Mouse (Mus musculus): Measurements from ENCODE around the gene Hist1h2af.
A peak's percentile ranks its signal among the peaks of the same experiment; 100 is the strongest.
"Not testable (repeated sequence)": the region's sequence is repeated elsewhere in the genome, so short reads cannot be mapped to it uniquely, and the experiment has no call there.

Hist1h2af gene

DNA sequence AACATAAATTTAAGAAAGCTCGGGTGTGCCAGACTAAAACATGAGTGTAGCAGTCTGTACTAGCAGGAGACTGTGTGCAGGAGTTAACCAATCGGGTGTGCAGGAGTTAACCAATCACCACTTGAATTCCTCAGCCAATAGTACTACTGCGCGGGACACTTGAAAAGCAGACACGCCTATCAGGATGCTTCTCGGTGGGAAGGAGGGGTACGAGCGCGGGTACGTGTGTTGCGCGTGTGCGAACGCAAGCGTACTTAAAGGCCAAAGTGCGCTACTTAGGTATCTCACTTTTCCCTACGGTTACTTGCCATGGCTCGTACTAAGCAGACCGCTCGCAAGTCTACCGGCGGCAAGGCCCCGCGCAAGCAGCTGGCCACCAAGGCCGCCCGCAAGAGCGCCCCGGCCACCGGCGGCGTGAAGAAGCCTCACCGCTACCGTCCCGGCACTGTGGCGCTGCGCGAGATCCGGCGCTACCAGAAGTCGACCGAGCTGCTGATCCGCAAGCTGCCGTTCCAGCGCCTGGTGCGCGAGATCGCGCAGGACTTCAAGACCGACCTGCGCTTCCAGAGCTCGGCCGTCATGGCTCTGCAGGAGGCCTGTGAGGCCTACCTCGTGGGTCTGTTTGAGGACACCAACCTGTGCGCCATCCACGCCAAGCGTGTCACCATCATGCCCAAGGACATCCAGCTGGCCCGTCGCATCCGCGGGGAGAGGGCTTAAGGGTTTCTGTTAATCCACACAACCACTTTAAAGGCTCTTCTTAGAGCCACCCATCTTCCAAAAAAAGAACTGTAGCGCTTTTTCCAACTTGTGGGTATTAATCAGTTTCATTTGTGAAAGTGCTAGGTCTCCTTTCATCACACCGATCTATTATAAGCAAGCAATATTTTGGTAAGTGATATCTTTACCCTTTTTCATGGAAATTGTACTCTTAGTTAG, 1.7 kb downstream of the Hist1h2af start, which contains the start of gene Hist1h3g:
TSS of gene Hist1h3g (plus strand) at position 286 of the 939 bp plus-strand sequence.
- peak; percentile 89 to 90 for DNase-seq (ENCODE audit: low spot score in 2 of 2)

DNA sequence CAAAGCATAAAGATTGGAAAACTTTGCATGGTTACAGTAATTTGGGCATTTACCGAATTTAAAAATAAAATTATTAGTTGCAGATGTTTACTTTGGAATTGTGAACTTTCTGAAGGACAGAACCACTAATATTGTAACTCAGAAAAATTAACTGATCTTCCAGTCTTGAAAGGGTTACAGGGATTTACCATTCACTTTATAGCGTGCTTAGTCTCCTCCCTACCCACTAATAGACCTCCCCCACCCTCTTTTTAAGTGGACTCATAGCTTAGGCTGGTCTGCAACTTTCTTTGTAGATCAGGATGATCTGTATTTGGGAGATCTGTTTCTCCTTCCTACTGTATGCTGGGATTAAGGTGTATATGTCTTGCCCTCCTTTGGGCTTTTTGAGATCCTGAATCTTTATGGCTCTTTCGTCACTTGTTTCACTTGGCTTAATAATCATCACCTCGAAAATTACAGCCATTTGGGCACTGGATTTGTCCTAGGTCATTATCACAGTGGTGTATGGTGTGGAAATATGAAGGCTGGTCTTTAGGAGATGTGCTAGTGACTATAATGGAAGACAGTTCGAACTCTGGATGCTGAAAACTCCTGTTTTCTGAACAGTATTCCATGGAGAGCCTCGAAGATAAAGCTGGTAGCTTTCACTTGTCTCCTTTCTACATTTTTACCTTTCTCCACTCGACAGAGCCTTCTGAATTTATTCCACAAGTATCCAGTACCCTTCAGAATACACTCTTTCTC, 2.5 kb downstream of the Hist1h2af start:
- no peak for DNase-seq (ENCODE audit: low spot score in 2 of 2)

DNA sequence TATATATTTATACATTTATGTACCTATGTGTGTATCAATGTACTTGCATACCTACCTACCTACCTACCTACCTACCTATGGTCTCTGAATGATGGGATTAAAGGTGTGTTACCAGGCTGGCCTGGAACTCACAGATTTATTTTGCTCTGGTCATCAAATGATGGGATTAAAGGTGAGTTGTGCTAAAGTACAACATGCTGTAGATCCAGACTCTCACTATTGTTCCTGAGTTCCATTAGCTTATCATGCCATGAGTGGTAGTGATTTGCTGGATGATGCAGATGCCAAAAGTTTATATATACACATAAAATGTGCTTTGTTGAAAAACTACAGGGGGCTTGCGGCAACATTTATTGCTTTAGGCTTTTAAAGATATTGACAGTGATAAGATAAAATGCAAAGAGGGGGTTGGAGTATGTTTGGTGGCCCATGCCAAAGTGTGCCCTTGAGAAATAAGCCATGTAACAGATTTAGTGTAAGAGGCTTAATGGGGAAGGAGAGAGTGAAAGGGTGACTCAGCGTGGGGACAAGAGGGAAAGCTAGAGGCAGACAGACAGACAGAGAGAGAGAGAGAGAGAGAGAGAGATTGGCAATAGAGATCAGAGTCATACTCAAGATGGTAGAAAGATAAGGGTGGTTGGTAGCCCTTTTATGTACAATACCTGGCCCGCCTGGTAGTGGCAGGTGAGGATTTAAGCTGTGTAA, 3.5 kb downstream of the Hist1h2af start:
- no peak for DNase-seq (ENCODE audit: low spot score in 2 of 2)

DNA sequence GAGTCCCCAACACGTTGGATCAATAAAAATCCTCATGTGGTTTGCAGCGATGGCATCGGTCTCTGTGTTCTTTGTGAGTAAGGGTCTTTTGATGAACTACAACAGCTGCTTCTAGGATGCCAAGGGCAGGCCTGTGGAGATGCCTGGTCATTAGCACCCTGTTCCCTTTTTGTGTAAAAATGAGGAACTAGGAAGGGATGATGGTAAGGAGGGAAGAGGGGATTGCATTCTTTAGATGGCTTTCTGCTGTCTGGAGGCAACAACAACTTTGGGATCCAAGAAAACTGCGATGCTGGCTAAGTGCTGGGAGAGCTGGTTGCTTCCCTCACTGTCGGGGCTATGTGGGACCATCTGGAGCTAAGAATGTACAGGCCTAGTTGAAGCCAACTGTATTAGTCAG, 4.5 kb downstream of the Hist1h2af start:
- no peak for DNase-seq (ENCODE audit: low spot score in 2 of 2)

DNA sequence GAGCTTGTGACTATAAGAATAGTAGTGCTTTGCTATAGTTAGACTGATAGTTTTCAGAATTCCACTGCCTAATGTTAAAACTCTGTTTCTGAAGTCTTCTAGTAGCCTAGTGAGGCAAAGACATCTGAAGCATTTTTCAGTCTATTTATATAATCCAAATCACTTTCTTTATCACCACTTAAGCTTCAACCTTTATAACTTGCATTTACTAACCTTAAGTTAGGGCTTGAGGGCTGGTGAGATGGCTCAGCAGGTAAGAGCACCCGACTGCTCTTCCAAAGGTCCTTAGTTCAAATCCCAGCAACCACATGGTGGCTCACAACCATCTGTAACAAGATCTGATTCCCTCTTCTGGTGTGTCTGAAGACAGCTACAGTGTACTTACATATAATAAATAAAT, 6.1 kb downstream of the Hist1h2af start:
- not testable (repeated sequence) for DNase-seq (ENCODE audit: low spot score in 2 of 2)

DNA sequence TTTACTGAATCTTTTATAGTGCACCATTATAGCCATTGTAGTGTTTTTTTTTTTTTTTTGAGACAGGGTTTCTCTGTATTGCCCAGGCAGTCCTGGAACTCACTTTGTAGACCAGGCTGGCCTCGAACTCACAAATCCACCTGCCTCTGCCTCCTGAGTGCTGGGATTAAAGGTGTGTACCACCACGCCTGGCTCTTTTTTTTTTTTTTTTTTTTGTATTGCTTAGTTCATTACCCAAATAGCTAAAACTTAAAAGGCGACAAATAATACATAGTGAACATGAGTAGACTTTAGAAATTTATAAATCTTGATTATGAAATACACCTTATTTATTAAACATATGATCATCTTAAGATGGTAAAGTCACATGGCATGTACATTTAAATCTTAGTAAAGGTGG, 7.8 kb downstream of the Hist1h2af start:
- DNase-seq (ENCODE audit: low spot score in 2 of 2) = no peak

DNA sequence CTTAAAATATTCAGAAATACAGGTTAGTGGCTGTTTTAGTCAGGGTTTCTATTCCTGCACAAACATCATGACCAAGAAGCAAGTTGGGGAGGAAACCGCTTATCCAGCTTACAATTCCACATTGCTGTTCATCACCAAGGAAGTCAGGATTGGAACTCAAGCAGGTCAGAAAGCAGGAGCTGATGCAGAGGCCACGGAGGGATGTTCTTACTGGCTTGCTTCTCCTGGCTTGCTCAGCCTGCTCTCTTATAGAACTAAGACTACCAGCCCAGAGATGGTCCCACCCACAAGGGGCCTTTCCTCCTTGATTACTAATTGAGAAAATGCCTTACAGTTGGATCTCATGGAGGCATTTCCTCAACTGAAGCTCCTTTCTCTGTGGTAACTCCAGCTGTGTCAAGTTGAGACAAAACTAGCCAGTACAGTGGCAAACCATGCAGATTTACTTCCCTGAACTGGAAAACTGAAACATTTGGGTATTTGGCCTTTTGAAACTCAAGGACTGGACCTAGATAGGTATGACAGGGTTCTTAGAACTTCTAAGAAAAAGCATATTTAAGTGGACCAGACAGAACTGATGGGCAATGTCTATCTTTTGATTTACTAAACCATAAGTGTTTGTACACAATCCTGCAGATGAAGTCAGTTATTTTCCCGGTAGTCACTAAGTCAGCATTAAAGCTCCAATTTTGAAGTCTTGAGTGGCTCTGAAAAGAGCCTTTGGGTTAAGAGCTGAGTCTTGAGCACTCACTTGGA, 8.7 kb downstream of the Hist1h2af start:
- not testable (repeated sequence) for DNase-seq (ENCODE audit: low spot score in 2 of 2)

DNA sequence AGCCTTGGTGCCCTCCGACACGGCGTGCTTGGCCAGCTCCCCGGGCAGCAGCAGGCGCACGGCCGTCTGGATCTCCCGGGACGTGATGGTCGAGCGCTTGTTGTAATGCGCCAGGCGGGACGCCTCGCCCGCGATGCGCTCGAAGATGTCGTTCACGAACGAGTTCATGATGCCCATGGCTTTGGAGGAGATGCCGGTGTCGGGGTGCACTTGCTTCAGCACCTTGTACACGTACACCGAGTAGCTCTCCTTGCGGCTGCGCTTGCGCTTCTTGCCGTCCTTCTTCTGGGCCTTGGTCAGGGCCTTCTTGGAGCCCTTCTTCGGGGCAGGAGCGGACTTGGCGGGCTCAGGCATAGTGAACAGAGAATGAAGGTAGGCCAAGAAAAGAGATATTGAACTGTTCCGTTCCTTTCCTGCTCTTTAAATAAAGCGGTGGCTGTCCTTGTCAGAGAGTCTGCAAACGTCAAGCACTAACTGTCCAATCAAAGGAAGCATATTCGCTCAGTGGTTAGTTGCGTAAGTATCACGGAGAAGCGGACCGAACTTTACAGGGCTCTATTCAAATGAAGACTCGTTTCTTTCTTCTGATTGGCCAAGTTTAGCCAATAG, 9.4 kb downstream of the Hist1h2af start, which contains the start of gene Hist1h2bh:
TSS of gene Hist1h2bh (minus strand) at position 394 of the 609 bp plus-strand sequence.
- DNase-seq (ENCODE audit: low spot score in 2 of 2) = peak; percentile 60 to 69

DNA sequence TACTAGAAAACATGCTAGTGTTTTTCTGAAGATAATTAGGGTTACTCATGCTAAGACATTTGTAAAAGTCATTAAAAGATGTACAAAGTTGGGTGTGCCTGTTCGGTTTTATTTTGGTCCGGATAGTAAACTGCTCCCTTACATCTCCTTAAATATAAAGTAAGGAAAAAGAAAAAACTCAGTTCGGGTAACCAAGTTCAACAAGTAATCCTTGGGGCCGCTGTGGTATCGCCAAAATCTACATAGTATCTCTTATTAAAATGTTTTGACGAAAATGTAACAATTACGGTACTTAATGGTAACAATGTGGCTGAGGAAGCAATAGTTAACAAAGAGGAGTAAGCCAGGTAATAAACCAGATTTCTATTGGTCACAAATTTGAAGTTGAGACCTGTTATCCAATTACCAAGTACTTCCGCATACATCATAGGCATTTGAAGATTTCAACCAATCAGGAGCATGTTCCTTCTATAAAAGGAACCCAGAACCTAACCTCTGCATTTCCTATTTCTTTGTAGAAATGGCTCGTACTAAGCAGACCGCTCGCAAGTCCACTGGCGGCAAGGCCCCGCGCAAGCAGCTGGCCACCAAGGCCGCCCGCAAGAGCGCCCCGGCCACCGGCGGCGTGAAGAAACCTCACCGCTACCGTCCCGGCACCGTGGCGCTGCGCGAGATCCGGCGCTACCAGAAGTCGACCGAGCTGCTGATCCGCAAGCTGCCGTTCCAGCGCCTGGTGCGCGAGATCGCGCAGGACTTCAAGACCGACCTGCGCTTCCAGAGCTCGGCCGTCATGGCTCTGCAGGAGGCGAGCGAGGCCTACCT, 10.5 kb downstream of the Hist1h2af start, which contains the start of gene Hist1h3f:
TSS of gene Hist1h3f (plus strand) at position 88 of the 822 bp plus-strand sequence.
- peak; percentile 60 to 67 for DNase-seq (ENCODE audit: low spot score in 2 of 2)

DNA sequence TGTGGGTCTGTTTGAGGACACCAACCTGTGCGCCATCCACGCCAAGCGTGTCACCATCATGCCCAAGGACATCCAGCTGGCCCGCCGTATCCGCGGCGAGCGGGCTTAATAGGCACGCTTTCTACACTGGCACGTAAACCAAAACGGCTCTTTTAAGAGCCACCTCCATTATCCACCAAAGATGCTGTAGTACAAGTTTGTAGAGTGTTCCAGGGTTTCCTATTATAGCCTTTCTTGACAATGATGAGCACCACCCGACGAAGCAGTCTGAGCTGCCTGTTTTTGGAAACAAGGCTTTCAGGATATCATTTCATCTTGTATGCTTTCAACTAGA, 11.0 kb downstream of the Hist1h2af start:
- not testable (repeated sequence) for DNase-seq (ENCODE audit: low spot score in 2 of 2)

DNA sequence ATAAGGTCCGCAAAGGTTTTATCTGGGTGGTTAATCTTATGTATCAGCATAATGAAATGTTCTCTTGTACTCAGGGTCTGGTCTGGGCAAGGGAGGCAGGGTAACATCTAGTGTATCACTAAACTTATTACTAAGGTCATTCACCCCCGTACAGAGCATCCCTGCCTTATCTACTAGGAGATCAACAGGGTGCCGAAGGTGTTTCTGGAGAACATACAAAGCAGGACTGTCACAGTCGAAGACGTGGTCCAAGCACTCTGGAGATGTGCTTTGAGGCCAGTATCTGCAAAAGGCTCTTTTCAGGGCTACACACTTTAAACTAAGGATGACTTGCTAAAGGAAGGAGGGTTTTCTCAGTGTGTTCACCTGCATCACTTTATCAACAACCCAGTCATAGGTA, 13.0 kb downstream of the Hist1h2af start:
- no peak for DNase-seq (ENCODE audit: low spot score in 2 of 2)

DNA sequence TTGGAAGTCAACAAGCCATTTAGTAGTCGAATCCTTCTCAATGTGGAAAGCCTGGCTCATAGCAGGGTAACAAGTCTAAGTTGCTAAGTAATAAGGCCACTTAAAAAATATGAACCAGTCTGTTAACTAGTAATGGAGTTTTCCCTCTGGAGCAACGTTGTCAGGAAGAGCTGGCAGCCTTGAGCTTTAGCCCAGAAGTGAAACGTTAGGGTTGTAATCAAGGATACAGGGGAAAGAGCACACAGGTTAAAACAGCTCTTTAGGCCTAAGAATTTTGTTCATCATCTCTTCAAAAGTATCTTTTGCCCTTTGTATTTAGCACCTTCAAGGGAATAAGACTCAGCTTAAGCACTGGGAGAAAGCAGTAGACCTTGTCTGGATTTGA, 17.0 kb downstream of the Hist1h2af start:
- no peak for DNase-seq (ENCODE audit: low spot score in 2 of 2)

DNA sequence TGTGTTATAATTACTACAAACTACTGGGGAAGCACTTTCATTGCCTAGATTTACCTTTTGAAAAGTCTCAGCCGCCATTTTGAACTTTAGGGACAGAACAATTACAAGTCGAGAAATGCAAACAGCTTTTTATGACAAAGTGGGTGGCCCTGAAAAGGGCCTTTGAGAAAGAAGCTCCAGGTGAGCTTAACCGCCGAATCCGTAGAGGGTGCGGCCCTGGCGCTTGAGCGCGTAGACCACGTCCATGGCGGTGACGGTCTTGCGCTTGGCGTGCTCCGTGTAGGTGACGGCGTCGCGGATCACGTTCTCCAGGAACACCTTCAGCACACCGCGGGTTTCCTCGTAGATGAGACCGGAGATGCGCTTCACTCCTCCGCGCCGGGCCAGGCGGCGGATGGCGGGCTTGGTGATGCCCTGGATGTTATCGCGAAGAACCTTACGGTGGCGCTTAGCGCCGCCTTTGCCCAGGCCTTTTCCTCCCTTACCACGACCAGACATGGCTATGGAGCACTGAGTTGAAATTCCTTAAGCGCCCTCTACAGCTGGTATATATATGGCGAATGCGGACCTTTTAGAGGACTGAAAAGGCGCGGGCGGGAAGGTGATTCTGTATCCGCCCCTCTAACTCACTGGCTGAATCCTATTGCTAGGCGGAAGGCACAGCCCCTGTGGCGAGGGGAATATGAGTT, 17.6 kb downstream of the Hist1h2af start, which contains the start of gene Hist1h4f:
TSS of gene Hist1h4f (minus strand) at position 503 of the 689 bp plus-strand sequence.
- peak; percentile 84 to 88 for DNase-seq (ENCODE audit: low spot score in 2 of 2)

DNA sequence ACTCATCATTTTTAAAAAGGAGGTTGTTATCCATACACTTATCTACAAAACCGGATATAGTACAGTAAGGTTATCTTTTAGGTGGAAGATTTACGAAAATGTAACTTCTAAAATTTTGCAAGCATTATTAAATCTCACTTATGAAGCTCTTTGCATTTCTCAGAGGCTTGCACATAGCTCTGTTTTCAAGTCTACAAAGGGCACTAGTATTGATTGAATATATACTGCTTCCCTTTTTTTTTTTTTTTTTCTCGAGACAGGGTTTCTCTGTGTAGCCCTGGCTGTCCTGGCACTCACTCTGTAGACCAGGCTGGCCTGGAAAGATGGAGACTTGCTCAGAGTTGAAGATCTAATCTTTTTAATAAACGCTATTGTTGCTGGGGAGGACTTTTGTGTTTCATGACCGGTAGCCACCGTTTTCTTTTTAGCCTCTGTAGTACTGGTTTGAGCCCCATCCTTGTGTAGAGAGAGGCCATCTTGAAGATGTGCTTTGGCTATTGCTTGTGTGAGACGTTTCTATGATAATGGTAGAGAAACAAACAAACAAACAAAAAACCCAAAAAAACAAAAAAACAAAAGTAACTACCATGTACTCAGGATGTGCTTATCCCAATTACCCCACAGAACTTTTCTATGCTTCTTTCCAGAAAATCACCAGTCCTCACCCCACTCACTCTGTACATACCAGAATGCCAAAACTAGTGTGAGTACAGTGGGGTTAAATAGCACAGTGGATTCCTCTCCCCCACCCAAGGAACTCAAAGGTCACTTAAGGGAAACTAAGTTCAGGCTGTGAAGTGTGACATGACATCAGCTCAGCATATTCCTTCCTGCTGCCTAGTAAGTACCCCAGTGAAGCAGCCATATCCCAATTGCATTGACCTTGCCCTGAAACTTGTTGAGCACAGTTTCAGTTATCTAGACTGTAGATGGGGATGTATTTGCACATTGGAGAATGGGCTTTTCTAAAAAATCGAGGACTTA, 18.5 kb downstream of the Hist1h2af start:
- DNase-seq (ENCODE audit: low spot score in 2 of 2) = no peak

DNA sequence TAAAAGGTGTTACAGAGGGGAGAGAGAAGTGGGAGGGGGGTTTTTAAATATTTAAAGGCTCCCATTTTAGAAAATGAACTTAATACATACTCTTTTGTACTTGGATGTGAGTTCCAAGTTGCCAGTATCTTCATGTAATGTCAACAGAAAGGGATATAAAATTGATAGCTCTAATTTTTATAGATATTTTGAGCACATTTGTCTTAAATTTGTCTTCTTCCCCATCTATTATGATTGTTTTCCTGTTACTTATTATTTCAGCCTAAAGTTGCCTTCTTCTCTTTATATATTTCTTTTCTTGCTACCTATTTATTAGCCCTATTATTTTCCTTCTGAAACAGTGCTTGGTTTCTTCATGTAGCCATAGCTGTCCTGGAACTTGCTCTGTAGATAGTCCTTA, 19.3 kb downstream of the Hist1h2af start, which contains the start of gene Hist1h1d:
TSS of gene Hist1h1d (plus strand) at position 301 of the 400 bp plus-strand sequence.
- DNase-seq (ENCODE audit: low spot score in 2 of 2) = no peak

DNA sequence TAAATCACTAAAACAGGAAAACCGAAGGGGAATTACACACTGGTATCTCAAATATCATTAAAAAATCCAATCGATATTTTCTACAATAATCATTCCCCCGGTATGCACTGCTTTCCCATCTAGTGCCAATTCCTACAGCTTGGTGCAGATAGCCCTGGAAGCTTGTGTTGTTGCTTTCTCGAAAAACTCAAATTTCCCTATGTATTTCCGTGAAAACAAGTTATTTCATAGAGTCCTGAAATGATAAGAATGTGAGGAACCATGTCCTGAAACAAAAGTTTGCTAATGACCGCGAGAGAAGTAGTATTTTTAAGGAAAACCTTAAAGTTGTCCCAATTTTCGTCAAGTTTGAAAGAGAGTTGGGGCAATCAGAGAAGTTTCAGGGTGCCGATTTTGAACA, 20.7 kb downstream of the Hist1h2af start:
- DNase-seq (ENCODE audit: low spot score in 2 of 2) = no peak

DNA sequence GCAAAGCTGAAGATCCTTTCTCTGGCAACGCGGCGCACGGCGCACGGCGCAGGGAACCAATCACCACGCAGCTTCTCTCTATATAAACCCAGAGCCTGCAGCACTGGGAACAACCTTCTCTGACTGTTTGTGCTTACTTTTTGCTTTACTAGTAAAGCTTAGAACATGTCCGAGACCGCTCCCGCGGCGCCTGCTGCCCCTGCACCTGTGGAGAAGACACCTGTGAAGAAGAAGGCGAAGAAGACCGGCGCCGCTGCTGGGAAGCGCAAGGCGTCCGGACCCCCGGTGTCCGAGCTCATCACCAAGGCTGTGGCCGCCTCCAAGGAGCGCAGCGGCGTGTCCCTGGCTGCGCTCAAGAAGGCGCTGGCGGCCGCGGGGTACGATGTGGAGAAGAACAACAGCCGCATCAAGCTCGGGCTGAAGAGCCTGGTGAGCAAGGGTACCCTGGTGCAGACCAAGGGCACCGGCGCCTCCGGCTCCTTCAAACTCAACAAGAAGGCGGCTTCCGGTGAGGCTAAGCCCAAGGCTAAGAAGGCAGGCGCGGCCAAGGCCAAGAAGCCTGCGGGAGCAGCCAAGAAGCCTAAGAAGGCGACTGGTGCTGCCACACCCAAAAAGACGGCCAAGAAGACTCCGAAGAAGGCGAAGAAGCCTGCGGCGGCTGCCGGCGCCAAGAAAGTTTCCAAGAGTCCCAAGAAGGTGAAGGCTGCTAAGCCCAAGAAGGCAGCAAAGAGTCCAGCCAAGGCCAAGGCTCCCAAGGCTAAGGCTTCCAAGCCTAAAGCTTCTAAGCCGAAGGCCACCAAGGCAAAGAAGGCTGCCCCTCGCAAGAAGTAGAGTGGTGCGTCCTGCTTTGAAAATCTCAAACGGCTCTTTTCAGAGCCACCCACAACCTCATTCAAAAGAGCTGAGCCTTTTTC, 21.5 kb downstream of the Hist1h2af start:
- peak; percentile 71 to 72 for DNase-seq (ENCODE audit: low spot score in 2 of 2)
